Mouse (Mus musculus) ZHBTc4 (cell line): ENCODE results near the gene Rin3.

Experiments used
- DNase-seq: peaks from one replicate; pipeline ENCODE4 v3.0.0-alpha.2; 2011; ENCODE audit warnings: low read depth, low spot score

The Rin3 gene

DNA sequence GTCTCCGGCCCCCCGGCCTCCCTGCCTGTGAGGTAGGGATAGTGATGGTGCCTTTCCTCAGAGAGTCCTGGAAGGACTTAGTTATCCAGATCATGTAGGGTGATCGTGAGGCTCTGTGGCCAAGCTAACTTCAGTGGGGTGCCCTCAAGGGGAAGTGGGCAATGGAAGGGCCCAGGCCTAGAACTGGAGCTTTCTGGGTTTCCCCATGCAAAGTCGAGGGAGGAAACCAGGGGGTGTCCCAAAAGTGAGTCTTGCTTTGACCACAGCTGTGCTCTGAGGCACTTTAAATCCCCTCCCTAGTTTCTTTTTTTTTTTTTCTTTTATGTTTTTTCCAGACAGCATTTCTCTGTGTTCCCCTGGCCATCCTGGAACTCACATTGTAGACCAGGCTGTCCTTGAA is 47.3 kb downstream of the Rin3 start:
- no peak for DNase-seq

DNA sequence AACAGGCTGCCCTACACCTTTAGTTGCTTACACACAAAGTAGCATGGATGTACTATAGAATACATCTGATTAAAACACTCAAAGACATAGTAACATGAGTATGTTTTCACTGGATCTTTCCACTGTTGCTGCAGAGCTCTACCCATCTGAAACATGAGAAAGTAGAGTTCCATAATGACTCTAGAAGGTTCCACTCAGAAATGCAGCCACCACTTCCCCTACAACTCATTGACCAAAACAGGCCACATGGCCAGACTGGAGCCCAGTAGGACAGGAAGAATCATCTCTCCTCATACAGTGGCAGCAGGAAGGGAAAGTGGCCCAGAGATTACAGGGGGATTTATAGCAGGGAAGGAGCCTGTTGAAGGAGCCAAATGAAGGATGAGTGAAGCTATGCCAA is 47.9 kb downstream of the Rin3 start:
- DNase-seq, result no peak

DNA sequence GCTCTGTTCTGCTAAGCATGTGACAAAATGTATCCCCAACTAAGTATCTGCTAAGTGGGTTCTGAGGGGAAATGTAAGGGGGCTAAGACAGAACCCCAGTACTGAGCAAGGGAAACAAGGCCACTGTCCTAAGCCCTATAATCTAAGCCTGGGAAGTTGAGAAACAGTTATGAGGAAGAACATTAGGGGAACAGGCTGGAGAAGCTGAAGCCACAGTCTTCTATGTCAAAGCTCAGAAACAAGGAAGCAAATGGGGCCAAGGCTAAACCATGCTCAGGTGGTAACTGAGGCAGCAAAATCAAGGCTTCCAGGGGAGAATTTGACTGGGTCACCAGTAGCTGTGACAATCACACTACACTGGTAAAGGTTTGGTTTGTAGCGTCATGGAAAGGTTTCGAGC is 50.3 kb downstream of the Rin3 start:
- DNase-seq, result no peak

DNA sequence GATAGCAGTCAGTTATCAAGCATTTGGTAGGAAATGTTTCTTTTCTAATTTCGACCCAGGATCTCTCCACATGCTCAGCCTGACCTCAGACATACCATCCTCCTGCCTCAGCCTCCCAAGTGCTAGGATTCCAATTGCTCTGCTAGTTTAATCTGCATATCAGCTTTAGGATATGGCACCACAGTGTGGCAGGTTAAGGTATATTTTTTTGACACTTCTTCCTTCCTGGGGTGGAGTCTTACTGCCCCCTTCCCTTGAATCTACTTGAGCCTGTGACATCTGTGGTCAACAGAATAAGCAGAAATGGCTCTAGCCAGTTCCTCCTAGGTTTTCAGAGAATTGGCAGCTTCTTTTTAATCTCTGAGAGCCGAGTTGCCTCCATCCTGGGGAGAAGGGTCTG is 56.2 kb downstream of the Rin3 start:
- DNase-seq, result peak; percentile 15

DNA sequence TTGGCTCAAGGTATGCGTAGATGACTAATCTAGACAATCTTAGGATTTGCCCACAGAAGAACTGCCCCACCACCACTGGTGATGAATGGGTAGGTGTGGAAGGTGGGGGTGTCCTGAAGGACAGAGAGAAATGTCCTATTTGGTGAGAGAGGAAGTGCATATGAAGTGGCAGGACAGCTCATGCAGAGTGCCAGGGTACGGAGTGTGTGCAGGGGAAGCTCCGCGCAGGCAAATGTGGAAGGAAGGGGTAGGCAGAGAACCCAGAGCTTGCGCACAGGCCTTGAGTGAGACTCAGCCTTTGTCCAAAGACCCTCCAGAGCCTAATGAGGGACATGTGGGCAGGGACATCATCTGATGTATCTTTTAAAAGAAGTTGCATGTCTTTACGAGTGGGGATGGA is 57.6 kb downstream of the Rin3 start:
- DNase-seq, result no peak

DNA sequence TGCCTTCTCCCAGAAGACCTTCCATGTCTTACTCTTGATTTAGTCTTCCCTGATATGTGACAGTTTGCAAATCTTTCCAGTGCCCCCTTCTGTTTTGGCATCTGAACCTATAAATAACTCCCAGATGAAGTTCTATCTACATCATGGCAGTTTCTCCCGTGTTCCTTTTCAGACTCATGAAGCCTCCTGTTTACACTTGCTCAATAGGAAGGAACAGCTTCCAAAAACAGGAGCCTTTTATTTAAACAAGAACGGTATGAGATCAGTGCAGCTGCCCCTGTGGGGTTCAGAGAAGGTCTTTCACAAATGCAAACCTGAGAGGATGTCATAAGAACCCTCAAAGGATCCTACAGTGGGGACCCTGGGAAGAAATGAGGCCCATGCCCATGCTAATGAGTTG is 59.3 kb downstream of the Rin3 start:
- DNase-seq, result no peak

DNA sequence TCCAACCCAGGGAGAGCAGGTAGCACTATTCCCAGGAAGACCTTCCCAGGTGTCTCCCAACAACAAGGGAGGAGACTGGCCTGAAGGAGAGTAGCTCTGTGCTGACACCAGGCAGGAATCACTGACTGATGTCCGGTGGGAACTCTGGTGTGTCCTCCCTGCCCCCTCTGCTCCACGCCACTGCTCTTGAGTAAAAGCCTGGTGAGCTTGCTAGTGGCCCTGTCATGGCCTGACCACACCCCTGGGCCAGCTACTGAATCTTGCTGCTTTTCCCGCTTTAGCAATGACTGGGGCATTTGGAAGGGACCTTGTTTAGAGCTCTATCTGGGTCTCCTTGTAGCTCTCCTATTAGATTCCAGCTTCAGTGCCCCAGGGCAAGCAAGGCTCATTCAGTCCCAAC is 59.8 kb downstream of the Rin3 start:
- peak; percentile 24 for DNase-seq

DNA sequence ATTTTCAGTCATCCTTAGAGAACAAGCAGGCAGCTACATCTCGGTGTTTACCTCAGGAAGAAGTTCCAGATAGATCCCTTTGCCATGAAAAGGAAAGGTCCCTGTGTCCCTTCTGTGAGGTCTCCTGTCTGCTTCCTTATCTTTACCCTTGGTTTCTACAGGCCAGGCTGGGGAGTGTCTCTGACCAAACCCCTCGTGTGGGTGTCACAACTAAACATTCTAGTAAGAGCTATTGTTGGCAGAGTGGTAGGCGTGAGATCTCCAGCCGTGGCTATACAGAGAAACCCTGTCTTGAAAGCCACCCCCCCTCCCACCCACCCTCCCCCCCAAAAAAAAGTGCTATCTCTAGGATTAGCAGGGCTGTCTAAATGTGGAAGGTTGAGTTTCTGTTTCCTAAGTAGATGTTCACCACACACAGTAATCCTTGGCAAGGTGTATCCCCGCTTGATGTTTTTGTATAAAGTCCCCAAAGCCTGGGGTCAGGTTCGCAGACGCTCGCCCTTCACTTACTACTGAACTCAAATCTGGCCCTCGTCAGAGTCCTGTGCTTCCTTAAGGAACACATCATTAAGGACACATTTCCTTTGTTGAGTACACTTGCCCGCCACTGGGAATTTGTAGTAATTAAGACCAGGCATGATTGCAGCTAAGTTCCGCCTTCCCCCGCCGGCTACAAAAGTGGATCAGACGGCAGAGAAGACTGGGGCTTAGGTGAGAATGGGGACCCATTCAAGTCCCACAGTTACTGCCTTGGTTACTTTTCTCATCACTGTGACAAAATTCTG is 62.4 kb downstream of the Rin3 start:
- DNase-seq, result no peak

DNA sequence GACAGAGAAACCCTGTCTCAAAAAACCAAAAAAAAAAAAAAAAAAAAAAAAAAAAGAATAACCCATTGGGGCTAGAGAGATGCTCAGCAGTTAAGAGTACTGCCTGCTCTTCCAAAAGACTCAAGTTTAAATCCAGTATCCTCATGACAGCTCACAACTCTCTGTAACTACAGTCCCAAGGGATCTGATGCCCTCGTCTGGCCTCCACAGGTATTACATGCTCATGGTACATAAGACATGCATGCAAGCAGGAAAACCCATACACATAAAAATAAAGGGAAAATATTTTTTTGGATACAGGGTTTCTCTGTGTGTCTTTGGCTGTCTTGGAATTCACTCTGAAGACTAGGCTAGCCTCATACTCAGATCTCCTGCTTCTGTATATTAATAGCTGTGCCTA is 63.7 kb downstream of the Rin3 start:
- DNase-seq, result peak; percentile 79

DNA sequence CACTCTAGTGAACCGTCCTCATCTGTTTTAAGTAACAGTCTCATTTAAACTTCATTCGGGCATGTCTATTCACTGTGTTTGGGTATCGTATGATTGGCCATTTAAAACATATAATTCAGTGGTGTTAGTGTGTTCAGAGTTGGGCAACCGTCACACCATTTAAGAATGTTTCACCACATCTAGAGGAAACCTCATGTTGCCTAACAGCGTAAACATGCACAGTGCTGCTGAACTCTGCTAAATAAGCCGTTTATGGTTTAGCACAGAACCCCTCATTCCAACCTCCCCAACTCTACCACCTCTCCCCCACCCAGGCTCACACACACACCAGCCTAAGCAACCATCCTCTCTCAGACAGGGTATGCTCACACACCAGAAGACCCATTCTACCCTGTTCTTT is 65.6 kb downstream of the Rin3 start:
- no peak for DNase-seq

DNA sequence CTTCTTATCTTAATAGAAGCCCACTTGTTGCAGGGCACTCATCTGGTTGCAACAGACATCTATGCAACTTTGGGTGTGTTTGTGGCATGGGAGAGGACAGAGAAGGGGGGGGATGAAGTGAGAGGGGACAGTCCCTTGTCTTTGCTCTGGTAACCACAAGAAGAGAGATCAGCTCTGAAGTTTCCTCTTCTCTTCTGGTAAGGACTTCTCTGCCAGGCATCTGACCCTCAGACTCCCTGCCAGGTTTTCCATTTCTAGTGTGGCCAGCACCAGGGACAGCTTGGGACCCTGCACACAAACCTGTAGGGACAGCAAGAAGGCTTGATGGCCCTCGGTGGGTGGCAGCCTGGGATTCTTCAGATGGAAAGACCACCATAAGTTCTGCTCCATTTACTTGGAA is 68.1 kb downstream of the Rin3 start:
- DNase-seq, result no peak

DNA sequence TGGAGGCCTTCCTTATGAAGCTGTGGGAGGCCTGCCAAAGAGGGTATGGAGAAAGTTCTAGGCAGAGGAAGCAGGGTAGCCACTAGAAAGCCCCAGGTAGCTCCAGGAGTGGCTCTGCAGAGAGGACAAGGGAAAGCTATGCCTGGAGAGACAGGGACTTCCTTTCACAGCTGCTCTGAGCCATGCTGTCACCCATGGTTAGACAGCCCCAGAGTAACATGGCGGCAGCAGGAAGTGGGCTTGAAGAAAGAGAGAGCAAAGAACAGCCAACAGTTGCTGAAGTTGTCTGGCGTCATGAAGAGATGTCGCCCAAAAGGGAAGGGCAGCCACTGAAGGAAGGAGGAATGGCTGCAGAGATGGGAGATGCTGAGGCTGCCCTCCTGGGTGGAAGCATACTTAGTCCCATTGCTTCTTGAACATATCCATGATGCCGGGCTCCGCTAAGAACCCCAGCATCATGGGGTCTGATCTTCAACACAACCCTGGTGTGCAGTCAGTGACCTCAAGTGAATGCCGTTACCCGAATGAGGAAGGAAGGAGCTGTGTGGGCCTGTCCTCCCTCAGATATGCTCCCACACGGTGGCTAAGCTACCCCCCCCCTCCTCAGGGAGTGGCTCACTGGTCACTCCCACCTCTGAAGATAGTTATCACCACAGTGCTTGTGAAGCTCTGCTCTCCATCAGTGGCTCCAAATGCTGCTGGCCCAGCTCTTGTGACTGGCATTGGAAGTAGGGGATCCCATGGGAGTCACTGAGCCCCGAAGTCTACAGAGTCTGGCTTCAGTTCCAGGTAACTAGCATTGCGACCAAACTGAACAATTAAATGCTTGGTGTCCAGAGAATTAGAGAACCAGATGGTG is 71.5 kb downstream of the Rin3 start:
- no peak for DNase-seq

DNA sequence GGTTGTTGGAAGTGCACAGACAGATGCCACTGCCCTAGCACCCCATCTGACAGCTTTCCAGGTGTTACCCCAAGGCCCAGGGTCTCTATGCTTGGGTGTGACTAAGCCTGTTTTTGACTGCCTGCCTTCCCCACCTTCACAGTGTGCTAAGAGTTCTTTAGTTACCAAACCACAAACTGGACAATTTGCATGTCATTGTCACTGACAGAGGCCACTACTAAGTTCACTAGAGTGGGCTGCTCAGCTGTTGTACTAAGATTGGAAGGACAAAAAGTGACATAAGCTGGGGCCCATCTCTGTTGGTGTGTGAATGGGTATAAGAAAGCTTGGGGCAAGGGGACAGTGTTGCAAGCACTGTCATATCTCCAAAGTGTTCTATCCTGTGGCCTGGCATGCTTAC is 72.9 kb downstream of the Rin3 start:
- DNase-seq, result no peak

DNA sequence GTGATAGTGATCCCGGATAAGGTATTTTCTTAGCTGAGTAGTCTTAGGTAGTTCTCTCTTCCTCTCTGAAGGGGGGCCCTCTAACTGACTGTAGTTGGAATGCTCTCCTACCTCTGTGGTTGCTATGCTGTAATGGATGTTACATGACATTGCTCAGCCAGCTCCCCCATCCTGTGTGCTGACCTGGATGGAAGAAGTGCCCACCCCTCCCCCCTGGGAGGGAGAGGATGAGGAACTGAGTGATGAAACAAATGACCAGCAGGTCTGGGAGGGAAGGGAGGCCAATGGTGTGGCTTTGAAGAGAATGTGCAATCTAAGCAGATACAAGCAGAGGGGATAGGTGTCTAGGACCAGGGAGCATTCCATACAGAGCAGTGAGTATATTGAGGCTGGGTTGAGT is 73.9 kb downstream of the Rin3 start:
- DNase-seq, result no peak

DNA sequence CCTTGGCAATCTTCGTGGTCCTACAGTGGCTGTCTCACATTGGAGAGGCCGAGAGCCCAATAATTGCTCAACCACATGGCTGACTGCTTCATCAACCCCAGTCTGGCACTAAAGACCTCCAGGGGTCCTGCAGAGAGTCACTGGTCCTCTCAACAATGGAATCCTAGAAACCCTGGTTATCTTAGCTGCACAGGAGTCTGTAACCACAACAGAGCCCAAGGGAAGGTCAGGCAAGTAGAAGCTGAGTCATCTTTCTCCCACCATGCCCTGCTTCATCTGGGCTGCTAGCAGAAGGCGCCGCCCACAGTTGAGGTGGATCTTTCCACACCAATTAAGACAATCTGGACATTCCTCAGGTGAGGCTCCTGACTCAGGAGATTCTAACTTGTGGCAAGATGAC is 76.5 kb downstream of the Rin3 start:
- DNase-seq, result no peak

DNA sequence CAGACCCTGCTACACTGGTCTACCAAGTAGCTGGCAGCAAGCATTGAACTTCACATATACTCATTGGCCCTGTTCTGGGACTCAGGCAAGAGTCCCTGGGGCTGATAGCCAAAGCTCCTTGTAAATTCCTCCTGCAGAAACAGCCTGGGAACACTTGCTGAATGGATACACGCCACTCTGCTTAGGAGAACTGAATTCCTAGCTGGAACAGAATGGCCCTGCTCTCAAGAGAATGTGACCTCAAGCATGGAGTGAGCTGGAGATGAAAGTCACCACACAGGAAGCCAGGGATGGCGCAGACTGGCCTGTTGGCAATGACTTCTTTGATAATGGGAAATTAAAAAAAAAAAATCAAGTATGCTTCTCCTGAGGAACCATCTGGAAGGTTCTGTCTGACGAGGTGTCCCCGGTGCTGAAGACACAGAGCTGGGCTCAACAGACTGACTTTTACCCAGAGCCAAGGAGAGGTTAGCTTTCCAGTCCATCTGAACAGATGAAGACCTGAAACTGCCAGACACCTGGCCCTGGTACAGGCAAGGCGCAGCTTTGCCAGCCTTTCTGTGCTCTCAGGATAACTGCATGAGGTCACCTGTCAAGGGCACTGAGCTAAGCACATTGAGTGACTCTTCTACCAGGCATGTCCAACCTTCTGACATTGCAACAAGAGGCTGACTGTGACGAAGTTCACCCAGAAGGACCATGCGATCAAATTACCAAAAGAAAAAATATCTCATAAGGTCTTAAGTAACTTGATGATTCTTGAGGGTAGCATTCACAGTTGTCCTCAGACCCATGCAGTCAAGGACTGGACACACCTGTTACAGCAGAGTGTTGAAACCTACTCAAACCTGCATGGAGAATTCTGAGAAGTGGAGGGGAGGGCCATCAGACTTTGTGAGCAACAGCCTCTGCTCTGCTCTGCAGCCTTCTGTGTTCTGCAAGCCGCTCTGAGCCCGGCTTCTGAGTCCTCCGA is 78.6 kb downstream of the Rin3 start:
- DNase-seq, result no peak

DNA sequence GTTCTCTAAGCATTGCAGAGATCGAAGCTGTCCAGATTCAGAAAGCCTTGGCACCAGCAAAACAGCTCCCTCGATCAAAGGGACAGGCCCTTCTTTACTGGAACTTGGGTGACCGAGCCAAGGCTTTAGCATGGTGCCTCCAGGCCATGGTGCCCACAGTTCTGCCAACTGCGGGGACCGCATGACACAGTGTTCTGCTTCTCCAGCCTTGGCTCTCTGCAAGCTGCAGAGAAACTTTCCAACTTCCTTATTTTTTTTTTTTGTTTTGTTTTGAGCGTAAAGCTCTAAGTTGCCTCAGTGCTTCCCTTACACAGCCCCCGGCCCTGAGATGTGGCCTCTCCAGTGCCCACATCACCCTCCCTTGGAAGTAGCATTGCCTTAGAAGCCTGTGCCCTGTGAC is 82.2 kb downstream of the Rin3 start:
- DNase-seq, result no peak

DNA sequence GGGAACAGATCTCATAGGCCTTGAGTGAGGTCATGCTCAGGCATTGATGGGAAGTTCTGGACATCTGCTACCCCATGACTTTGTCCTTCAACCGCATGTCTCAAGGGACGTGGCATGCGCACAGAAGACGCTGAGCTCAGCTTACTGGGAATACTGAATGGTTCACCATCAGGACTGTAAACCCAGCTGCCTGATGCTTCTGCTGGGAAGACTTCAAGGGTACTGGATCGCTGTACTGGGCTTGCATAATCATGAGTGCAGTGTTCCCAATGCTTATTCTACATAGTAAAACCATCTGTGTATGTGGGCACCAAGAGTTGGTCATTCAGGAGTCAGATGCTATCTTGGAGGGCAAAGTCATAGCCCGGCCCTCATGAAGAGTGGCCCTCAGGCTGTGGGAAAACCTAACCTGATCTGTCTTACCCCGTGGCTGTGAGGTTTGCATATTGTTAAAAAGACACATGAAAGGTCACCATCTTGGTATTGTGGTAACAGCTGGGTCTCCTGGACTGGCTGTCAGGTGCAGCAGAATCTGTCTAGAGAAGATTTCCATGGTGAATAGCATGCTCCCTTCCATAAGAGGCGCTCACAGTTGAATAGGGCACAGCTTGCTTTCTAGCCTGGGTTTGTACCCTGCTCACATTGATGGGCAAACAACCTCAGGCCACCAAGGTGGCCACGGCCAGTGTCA is 83.4 kb downstream of the Rin3 start:
- no peak for DNase-seq

DNA sequence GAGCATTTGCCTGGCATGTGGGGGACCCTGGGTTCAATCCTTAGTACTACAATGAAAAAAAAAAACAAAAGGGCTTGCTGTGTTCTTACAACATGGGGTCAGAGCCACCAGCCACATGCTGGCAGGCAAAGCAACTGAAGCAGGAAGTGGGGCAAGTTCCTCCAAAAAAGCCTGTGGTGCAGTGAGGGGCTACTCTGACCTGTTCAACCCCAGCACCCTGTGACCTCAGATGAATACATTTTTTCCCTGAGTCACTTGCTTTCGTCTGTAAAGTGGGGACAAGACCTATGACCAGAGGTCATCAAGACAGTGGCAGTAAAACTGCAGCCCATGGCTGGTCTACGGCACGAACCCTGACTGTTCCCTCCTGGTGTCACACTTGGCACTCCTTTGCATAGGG is 84.2 kb downstream of the Rin3 start:
- DNase-seq, result no peak

DNA sequence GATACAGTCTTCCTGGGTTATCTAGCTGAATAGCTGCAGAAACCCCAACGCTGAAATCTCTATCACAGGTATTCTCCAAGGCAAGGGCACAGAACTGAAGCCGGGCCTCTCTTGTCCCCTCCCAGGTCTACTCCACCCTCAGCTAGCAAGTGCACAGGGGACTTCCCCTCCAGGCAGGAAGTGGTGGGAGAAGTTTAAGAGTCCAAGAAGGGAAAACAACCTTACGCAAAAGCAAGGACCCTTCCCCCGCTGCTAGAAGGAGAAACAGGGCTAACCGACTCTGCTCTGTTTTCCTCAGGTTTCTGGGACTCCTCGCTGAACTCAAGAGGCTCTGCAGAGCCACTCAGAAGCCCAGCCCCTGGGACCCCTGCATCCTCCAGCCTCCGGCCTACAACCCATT is 85.2 kb downstream of the Rin3 start:
- no peak for DNase-seq

DNA sequence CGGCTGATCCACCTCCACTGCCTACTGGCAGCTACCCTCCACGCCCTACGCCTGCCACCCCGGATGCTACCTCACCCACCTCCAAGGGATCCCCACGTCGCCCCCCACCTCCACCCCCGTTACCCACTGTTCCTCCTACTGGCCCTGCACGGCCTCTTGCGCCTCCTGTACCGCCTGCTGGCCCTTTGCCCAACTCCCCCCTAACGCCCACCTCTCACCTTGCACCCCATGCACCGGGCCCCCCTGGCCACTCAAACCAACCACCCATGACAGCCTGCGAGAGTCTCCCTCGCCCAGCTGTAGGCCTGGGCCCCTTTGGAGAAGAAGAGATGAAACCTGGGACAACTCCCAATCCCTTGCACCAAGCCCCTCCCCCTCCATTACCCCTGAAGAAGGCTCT is 85.7 kb downstream of the Rin3 start:
- no peak for DNase-seq
